In genomic region chr17:23584786-23585185, GRCm38 (mm10) we compare ENCODE assay signal across 11 mouse cellular contexts. TPM values are rescaled to one million over a fixed set of nuclear protein-coding genes. Genes with fewer than 3 reads are reported as not detected.
DNase-seq lines count a peak whose midpoint lies in the region; ATAC-seq lines count a peak whose summit lies in the region.
"Had no signal": no experiment of that assay in that cellular context is flagged by ENCODE, and none has a peak within 500 bp of the region (broad histone marks: within the 10 kb centered on the region; RNA-seq: fewer than 3 reads in every experiment).

No protein-coding gene starts in this region.

- peaks cover 18% of the 10 kb centered on the region for H3K4me1 ChIP-seq in heart, embryonic 15.5 days (replicated peaks)
- H3K4me1 ChIP-seq in hindbrain, embryonic 13.5 days (replicated peaks) = peaks cover 28% of the 10 kb centered on the region
- peaks cover 25% of the 10 kb centered on the region for H3K4me1 ChIP-seq in midbrain, embryonic 14.5 days (ENCODE audit: control insufficient read depth, insufficient read depth, low read length)

- H3K9me3 ChIP-seq in heart, embryonic 15.5 days (replicated peaks) = no peaks in the 10 kb centered on the region
- H3K9me3 ChIP-seq in hindbrain, embryonic 13.5 days = no peaks in the 10 kb centered on the region
- no peaks in the 10 kb centered on the region for H3K9me3 ChIP-seq in midbrain, embryonic 14.5 days (ENCODE audit: control insufficient read depth, low read length)

- H3K27ac ChIP-seq in heart, embryonic 15.5 days = no peak overlapping the region
- H3K27ac ChIP-seq in hindbrain, embryonic 13.5 days = no peak overlapping the region
- no peak overlapping the region for H3K27ac ChIP-seq in midbrain, embryonic 14.5 days (replicated peaks; ENCODE audit: low read depth, low read length)

- H3K27me3 ChIP-seq in heart, embryonic 15.5 days = no peaks in the 10 kb centered on the region
- no peaks in the 10 kb centered on the region for H3K27me3 ChIP-seq in hindbrain, embryonic 13.5 days
- H3K27me3 ChIP-seq in midbrain, embryonic 14.5 days (ENCODE audit: control insufficient read depth, insufficient read depth, low read length) = no peaks in the 10 kb centered on the region

- DNase-seq in heart, adult 11 months = no peak
- peak; percentile 35 for DNase-seq in adrenal gland, postnatal 25 days
- DNase-seq in midbrain, embryonic 14.5 days = no peak
- DNase-seq in frontal cortex, adult 2 months (ENCODE audit: extremely low spot score in 1 of 2, low spot score in 1 of 2) = no peak
- no peak for DNase-seq in Muller cell, postnatal 12 days (ENCODE audit: inconsistent ontology term)
- no peak for DNase-seq in spleen, postnatal 4 days (ENCODE audit: low spot score in 2 of 2)
- DNase-seq: gastrocnemius, postnatal 14 days; thymus, postnatal 25 days had no signal

- peak overlapping the region; percentile 72 for H3K4me2 ChIP-seq in heart, embryonic 15.5 days
- peak overlapping the region; percentile 86 for H3K4me2 ChIP-seq in hindbrain, embryonic 13.5 days
- peak overlapping the region; percentile 90 for H3K4me2 ChIP-seq in midbrain, embryonic 14.5 days (ENCODE audit: low read length)

- H3K4me3 ChIP-seq in heart, embryonic 15.5 days = peak overlapping the region; percentile 71; the same call in 1 of the 2 replicates
- H3K4me3 ChIP-seq in hindbrain, embryonic 13.5 days = peak overlapping the region; percentile 79
- peak overlapping the region; percentile 76 for H3K4me3 ChIP-seq in midbrain, embryonic 14.5 days (replicated peaks; ENCODE audit: low read depth, low read length)

- no peak overlapping the region for H3K9ac ChIP-seq in heart, embryonic 15.5 days
- H3K9ac ChIP-seq in hindbrain, embryonic 13.5 days = peak overlapping the region; percentile 93
- peak overlapping the region; percentile 9; the same call in 1 of the 2 replicates for H3K9ac ChIP-seq in midbrain, embryonic 14.5 days (replicated peaks; ENCODE audit: low read length)

- ATAC-seq in heart, embryonic 15.5 days (replicated peaks; ENCODE audit: insufficient number of reproducible peaks, insufficient read depth, low FRiP score, low read depth) = no peak
- ATAC-seq in hindbrain, embryonic 13.5 days (ENCODE audit: low FRiP score) = no peak
- no peak for ATAC-seq in midbrain, embryonic 14.5 days (ENCODE audit: low FRiP score, low TSS enrichment)

- H3K36me3 ChIP-seq in heart, embryonic 15.5 days = peaks cover 16% of the 10 kb centered on the region; the same call in 1 of the 2 replicates
- H3K36me3 ChIP-seq in hindbrain, embryonic 13.5 days = peaks cover 19% of the 10 kb centered on the region
- peaks cover 26% of the 10 kb centered on the region for H3K36me3 ChIP-seq in midbrain, embryonic 14.5 days (ENCODE audit: control insufficient read depth, insufficient read depth, low read length)

- WGBS in heart, embryonic 15.5 days = 75% methylated on average over 8 of the region's 8 CpGs
- WGBS in hindbrain, embryonic 13.5 days = 88% methylated on average over 8 of the region's 8 CpGs
- WGBS in midbrain, embryonic 14.5 days = 92% methylated on average over 8 of the region's 8 CpGs

RNA-seq across cellular contexts. Expression of gene Zfp13, which starts 14.5 kb away (rescaled TPM):
- 6.7 and 8.3 TPM in 2 replicates for polyA plus RNA-seq in heart, embryonic 15.5 days (2015; fragmentation: Nextera tagmentation; extraction: Ambion mirVana)
- total RNA-seq in adrenal gland, postnatal 25 days (2021) = 11.1 and 12.8 TPM in 2 replicates
- 28.2 and 28.3 TPM in 2 replicates for polyA plus RNA-seq in hindbrain, embryonic 13.5 days (2015; fragmentation: Nextera tagmentation; extraction: Ambion mirVana)
- 24.8 and 31.4 TPM in 2 replicates for polyA plus RNA-seq in midbrain, embryonic 14.5 days (2014; fragmentation: Nextera tagmentation; extraction: Ambion mirVana)
- 27.8 and 32.2 TPM in 2 replicates for polyA plus RNA-seq in frontal cortex, adult 2 months (2012; rRNA removed)

RNA-seq across cellular contexts. Expression of gene Zscan10, which starts 15.9 kb away (rescaled TPM):
- 0.06 TPM in 1 of 2 replicates, not detected in the other for polyA plus RNA-seq in heart, embryonic 15.5 days (2015; fragmentation: Nextera tagmentation; extraction: Ambion mirVana)
- not detected in 2 replicates for total RNA-seq in adrenal gland, postnatal 25 days (2021)
- polyA plus RNA-seq in hindbrain, embryonic 13.5 days (2015; fragmentation: Nextera tagmentation; extraction: Ambion mirVana) = 0.13 and 0.22 TPM in 2 replicates
- not detected in 2 replicates for polyA plus RNA-seq in midbrain, embryonic 14.5 days (2014; fragmentation: Nextera tagmentation; extraction: Ambion mirVana)
- 0.04 TPM in 1 of 2 replicates, not detected in the other for polyA plus RNA-seq in frontal cortex, adult 2 months (2012; rRNA removed)
- total RNA-seq: gastrocnemius, postnatal 14 days; left cerebral cortex, postnatal 36 days had no signal

RNA-seq across cellular contexts. Expression of gene Zfp213, which starts 20.7 kb away (rescaled TPM):
- polyA plus RNA-seq in heart, embryonic 15.5 days (2015; fragmentation: Nextera tagmentation; extraction: Ambion mirVana) = 10.9 and 14.4 TPM in 2 replicates
- 12.0 and 12.8 TPM in 2 replicates for total RNA-seq in adrenal gland, postnatal 25 days (2021)
- polyA plus RNA-seq in hindbrain, embryonic 13.5 days (2015; fragmentation: Nextera tagmentation; extraction: Ambion mirVana) = 17.7 and 18.2 TPM in 2 replicates
- polyA plus RNA-seq in midbrain, embryonic 14.5 days (2014; fragmentation: Nextera tagmentation; extraction: Ambion mirVana) = 16.8 and 19.1 TPM in 2 replicates
- polyA plus RNA-seq in frontal cortex, adult 2 months (2012; rRNA removed) = 7.9 and 8.4 TPM in 2 replicates
